ENCODE assay signal across 14 mouse cellular contexts in the genomic region with DNA sequence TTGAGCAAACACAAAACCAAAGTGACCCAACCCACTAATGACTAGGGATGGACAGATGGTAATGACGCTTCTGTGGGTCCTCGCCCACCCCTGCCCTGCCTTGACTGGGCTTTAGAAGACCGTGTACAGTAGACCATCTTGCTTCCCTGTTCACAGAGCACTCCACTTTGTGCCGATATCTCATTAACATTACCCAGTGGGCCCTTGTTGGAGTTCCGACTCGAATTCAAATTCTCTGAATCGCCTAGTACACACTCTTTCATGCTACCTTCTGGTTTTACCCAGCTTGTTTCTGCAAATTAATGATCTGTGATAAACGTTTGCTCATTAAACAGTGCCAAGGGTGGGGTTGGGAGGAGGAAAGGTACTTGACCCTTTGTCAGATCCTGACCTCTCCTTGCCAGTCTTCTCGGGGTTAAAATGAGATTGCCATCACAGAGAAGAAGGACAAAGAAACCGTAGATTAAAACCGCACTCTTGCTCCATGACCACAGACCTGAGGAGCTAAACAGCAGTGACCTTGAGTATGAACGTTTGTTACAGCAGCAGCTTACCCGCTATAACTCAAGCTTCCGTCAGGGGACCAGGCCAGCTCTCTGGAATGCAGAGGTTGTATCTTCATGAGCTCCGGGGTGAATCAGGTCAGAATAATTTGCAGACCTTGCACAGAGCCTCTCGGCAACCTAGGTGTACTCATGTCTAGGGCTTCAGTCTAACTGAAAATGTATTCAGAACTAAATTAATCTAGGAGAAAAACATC.
A peak's percentile ranks its signal among the peaks of the same experiment; 100 is the strongest.
DNase-seq lines count a peak whose midpoint lies in the region; ATAC-seq and TF ChIP-seq lines count a peak whose summit lies in the region.
"Had no signal": no experiment of that assay in that cellular context is flagged by ENCODE, and none has a peak within 500 bp of the region (broad histone marks: within the 10 kb centered on the region; RNA-seq: fewer than 3 reads in every experiment).

No protein-coding gene starts in this region.

- H3K27ac ChIP-seq in cortical plate, adult 2 months (ENCODE audit: insufficient read depth, low read length): peak overlapping the region; percentile 85
- peak overlapping the region; percentile 82 for H3K27ac ChIP-seq in forebrain, embryonic 10.5 days
- H3K27ac ChIP-seq in hindbrain, embryonic 13.5 days: peak overlapping the region; percentile 97
- H3K27ac ChIP-seq in midbrain, embryonic 15.5 days: peak overlapping the region; percentile 92
- H3K27ac ChIP-seq: embryonic facial prominence, embryonic 15.5 days; stomach, postnatal 0 days had no signal

- no peaks in the 10 kb centered on the region for H3K27me3 ChIP-seq in forebrain, embryonic 10.5 days (ENCODE audit: poor library complexity, severe bottlenecking)
- no peaks in the 10 kb centered on the region for H3K27me3 ChIP-seq in hindbrain, embryonic 13.5 days
- H3K27me3 ChIP-seq in midbrain, embryonic 15.5 days (replicated peaks): no peaks in the 10 kb centered on the region
- H3K27me3 ChIP-seq: embryonic facial prominence, embryonic 15.5 days had no signal

- H3K9me3 ChIP-seq in forebrain, embryonic 10.5 days: no peaks in the 10 kb centered on the region
- no peaks in the 10 kb centered on the region for H3K9me3 ChIP-seq in hindbrain, embryonic 13.5 days
- H3K9me3 ChIP-seq in midbrain, embryonic 15.5 days: no peaks in the 10 kb centered on the region
- H3K9me3 ChIP-seq: embryonic facial prominence, embryonic 15.5 days had no signal

- peak overlapping the region; percentile 41 for H3K4me2 ChIP-seq in hindbrain, embryonic 13.5 days
- peak overlapping the region; percentile 40 for H3K4me2 ChIP-seq in midbrain, embryonic 15.5 days
- H3K4me2 ChIP-seq: embryonic facial prominence, embryonic 15.5 days had no signal

- no peaks in the 10 kb centered on the region for H3K36me3 ChIP-seq in forebrain, embryonic 10.5 days (replicated peaks)
- H3K36me3 ChIP-seq in hindbrain, embryonic 13.5 days: no peaks in the 10 kb centered on the region
- no peaks in the 10 kb centered on the region for H3K36me3 ChIP-seq in midbrain, embryonic 15.5 days (replicated peaks)
- H3K36me3 ChIP-seq: embryonic facial prominence, embryonic 15.5 days; G1E had no signal

- 72% methylated on average over 16 of the region's 16 CpGs for WGBS in forebrain, embryonic 10.5 days
- 29% methylated on average over 16 of the region's 16 CpGs for WGBS in hindbrain, embryonic 13.5 days
- WGBS in midbrain, embryonic 15.5 days: 24% methylated on average over 16 of the region's 16 CpGs

- H3K9ac ChIP-seq in hindbrain, embryonic 13.5 days: peak overlapping the region; percentile 43
- H3K9ac ChIP-seq in midbrain, embryonic 15.5 days: peak overlapping the region; percentile 9; the same call in 1 of the 2 replicates
- H3K9ac ChIP-seq: embryonic facial prominence, embryonic 15.5 days had no signal

- no peak for TF ChIP-seq CTCF in cortical plate, adult 2 months (IDR thresholded peaks at IDR 0.05; ENCODE audit: extremely low read depth, insufficient read depth, low read length)

- ATAC-seq in hindbrain, embryonic 13.5 days (ENCODE audit: low FRiP score): peak; percentile 64
- ATAC-seq in midbrain, embryonic 15.5 days (replicated peaks): peak; percentile 69

- no peak overlapping the region for H3K4me3 ChIP-seq in cortical plate, adult 2 months (ENCODE audit: insufficient read depth, low read length)
- H3K4me3 ChIP-seq in forebrain, embryonic 10.5 days: peak overlapping the region; percentile 18; the same call in 1 of the 2 replicates
- H3K4me3 ChIP-seq in hindbrain, embryonic 13.5 days: peak overlapping the region; percentile 24
- H3K4me3 ChIP-seq in midbrain, embryonic 15.5 days: 0 out of 2 replicates have a peak overlapping the region, but pooled peaks have one; percentile 8
- H3K4me3 ChIP-seq: embryonic facial prominence, embryonic 15.5 days had no signal

- no peak for TF ChIP-seq POLR2A in cortical plate, adult 2 months (IDR thresholded peaks at IDR 0.05; ENCODE audit: extremely low read depth, insufficient read depth, low read length)

- H3K4me1 ChIP-seq in cortical plate, adult 2 months (ENCODE audit: control insufficient read depth, insufficient read depth, low read length): peaks cover 9% of the 10 kb centered on the region
- peaks cover 33% of the 10 kb centered on the region for H3K4me1 ChIP-seq in forebrain, embryonic 10.5 days
- peaks cover 37% of the 10 kb centered on the region for H3K4me1 ChIP-seq in hindbrain, embryonic 13.5 days (replicated peaks)
- peaks cover 40% of the 10 kb centered on the region for H3K4me1 ChIP-seq in midbrain, embryonic 15.5 days
- H3K4me1 ChIP-seq: embryonic facial prominence, embryonic 15.5 days had no signal

- peak; percentile 15 for DNase-seq in forebrain, embryonic 10.5 days (ENCODE audit: extremely low spot score, low spot score)
- DNase-seq in lung, adult 18-20 months: no peak
- DNase-seq in cerebellum, postnatal 25 days: no peak
- DNase-seq in ovary, postnatal 14 days (ENCODE audit: low spot score): no peak
- no peak for DNase-seq in frontal cortex, postnatal 25 days (ENCODE audit: low spot score in 2 of 2)
- DNase-seq: heart, adult 18-20 months; heart, postnatal 14 days; kidney, adult 18-20 months had no signal
